Mouse (Mus musculus) kidney, postnatal 4 days (tissue): ENCODE data around the gene Tas2r131.
"Not testable (repeated sequence)": the region's sequence is repeated elsewhere in the genome, so short reads cannot be mapped to it uniquely, and the experiment has no call there.

ENCODE experiments used
- DNase-seq, 2 experiments: peaks; one replicate each; pipeline ENCODE4 v3.0.0; 2021; ENCODE audit warnings: mixed read lengths in 2 of 2

Tas2r131 gene

DNA sequence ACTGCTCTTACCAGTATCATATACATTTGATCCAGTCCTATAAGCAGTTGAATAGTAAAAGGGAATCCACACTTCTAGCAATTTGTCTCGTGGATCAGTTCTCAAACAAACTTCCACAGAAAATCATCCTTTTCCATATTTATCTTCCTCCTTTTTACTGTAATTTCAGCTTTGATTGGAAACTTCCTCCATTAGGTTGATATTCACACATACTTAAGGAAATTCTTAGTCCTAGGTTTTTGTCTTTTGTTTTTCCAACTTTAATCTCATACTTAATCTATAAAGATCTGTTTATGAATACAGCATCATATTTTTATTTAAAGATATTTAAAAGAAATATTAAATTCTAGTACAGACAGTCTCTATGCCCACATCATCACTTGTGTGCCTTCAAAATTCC lies at the start of gene Tas2r131:
TSS of gene Tas2r131 (minus strand) at position 101 of the 400 bp plus-strand sequence.
- no peak for DNase-seq

DNA sequence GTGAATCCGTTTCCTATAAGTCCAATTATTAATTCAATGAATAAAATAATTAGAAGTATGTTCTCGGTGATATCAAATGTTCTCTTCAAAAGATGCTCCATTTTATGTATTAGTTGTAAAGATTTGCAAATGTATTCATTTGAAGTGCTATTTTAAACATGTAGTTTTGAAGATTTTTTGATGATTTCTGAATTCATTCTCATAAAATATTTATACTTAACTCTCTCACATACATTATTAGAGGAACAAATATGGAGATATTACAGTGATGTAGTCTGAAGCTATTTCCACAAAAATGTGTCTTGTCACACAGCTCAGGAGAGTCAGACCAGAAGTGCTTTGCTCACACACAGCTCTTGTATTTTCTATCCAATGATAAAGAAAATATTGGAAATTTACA lies 23.1 kb upstream of the Tas2r131 start, which contains the start of gene Tas2r109:
TSS of gene Tas2r109 (minus strand) at position 101 of the 400 bp plus-strand sequence.
- DNase-seq: no peak

- no peak for DNase-seq
Measured at GRCm38 (mm10) chr6:132950802-132951201, 6.9 kb downstream of the Tas2r131 start, which contains the start of gene Tas2r129. TSS of gene Tas2r129 (plus strand) at chr6:132951102.

DNA sequence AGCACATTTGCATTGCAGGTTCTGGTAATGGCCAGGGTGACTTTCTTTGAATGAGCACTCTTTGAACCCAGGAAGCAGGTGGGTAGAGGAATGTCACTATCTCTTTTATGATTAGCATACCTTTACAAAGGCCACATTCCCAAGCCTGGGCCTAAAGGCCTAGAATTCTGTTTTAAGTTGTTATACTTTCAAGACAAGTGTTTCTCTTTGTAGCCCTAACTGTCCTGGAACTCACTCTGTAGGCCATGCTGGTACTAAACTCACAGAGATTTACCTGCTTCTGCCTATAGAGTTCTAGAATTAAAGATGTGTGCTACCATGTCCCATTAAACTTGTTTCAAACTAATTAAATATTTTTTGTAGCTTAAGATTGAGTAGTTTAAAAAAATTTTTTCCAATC lies 16.3 kb downstream of the Tas2r131 start:
- not testable (repeated sequence) for DNase-seq

GRCm38 (mm10) chr6:132909351-132909750 lies 48.4 kb downstream of the Tas2r131 start, which contains the start of gene Tas2r125:
TSS of gene Tas2r125 (plus strand) at chr6:132909651.
- DNase-seq: no peak
